Mouse (Mus musculus) left cerebral cortex, adult 11 months (tissue): ENCODE data around the gene Pgam5.
A peak's percentile ranks its signal among the peaks of the same experiment; 100 is the strongest.

Experiments
- DNase-seq: peaks from one replicate; pipeline ENCODE4 v3.0.0; 2022; ENCODE audit warnings: low spot score

Pgam5 gene

DNA sequence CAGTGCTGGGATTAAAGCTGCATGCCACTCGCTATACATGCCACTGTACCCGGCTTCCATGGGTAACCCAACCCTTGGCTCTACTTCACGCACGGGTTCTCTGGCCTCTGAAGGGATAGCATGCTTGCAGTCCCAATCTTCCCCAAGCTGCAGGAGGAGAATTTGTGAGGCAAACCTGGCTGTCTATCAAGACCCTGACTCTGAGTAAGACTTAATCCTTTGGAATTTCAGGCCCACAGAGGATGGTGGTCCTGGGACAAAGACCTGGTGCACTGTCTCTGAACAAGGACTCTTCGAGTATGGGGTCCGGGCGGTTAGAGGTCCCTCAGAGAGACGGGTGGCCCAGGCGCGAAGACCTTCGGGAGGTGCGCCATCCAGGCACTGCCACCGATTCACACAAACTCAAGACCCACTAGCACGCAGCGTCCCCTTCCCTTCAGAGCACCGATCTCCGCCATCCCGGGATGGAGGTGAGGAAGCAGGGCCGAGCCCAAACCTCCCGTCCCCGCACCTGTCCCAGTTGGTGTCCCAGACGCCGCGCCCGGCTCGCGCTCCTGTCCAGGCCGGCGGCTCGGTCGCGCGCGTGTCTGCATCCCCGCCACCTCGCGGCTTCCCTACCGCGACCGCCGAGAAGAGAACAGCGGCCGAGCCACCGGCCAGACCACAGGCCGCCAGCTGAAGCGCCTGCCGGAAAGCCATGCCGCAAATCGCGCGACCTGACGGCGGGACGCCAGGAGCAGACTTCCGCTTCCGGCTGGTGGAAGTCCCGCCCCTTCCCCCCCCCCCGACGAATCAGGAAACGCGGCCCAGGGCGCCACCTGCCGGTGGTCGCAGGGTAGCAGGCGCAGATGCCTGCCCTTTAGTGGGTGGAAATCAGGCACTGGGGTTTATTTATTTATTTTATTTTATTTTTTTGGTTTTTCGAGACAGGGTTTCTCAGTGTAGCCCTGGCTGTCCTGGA, at the start of gene Pgam5:
Pgam5 (minus strand) TSS at position 773 of the 961 bp plus-strand sequence.
- peak; percentile 66 for DNase-seq

DNA sequence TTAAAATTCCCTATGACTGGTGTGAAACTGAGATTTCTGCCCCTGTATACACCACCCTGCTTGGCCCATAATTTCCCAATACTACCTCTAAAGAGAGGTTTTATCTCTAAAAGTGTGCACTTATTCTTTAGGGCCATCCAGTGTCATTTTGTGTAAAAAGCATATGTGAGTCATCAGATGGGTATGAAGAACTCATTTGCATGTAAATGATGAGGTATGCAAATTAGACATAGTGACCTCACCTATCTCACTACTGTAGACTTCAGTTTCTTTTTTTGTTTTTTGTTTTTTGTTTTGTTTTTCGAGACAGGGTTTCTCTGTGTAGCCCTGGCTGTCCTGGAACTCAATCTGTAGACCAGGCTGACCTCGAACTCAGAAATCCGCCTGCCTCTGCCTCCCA, 43.4 kb upstream of the Pgam5 start:
- DNase-seq: no peak

DNA sequence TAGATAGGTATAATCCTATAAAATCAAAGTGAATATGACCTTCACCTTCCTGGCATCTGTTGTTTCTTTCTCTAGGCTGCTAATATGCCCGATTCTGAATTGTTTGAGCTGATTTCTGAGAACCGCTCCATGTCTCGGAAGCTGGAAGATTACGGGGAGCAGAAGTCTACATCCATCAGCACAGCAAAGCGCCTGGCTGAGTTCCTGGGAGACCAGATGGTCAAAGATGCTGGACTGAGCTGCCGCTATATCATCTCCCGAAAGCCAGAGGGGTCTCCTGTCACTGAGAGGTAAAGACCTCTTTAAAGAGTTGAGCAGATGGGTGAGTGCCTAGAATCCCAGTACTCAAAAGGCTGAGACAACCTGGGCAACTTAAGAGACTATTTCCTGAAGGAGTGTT, 39.1 kb upstream of the Pgam5 start:
- DNase-seq: no peak

DNA sequence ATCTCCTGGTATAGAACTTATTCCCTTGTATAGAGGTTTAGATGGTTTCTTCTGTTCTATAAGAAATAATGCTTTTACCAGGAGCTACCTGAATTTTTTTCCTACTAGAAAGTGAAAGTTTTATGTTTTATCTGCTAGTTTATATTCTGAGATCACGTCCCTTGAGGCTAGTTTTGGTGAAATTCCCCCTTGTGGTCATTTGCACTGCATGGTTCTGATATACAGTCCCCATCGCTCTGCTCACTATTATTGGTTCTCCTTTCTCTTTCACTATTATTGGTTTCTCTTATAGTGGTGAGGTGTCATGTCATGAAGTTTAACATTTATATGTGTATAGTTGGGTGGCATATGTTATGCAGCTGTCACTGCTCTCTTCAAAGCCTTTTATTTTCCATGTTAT, 30.9 kb upstream of the Pgam5 start:
- no peak for DNase-seq

DNA sequence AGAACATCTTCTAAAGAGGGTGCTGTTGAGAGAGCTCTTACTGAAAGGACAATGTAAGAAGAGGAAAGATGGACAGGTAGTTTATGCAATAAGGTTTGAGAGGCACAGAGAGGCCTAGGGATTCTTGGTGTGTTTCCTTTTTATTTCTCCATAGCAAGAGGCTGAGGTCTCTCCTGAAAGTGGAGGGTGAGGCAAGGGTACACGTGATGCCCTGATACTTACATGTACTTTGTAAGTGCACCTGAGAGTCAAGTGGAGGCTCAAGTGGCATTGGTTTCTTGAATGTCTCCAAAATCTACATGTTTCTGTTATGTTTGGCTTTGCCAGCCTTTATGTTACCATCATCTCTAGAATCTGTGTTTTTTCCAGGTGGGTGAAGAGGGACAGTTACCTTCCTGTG, 26.9 kb upstream of the Pgam5 start:
- DNase-seq: no peak

DNA sequence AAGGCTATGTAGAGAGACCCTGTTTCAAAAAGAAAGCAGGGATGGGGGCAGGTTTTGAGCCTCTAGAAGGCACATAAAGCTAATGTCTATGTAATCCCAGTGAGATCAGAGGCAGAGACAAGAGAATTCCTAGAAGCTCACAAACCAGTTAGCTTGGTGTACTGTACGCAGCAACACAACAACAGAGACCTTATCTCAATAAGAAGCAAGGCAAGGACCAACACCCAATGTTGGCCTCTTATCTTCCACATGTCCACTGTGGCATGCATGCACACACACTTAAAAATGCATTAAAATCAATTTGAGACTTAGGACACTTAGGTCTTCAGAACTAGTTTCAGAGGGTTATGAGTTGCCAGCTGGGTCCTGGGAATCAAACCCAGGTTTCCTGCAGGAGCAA, 21.9 kb upstream of the Pgam5 start:
- no peak for DNase-seq

DNA sequence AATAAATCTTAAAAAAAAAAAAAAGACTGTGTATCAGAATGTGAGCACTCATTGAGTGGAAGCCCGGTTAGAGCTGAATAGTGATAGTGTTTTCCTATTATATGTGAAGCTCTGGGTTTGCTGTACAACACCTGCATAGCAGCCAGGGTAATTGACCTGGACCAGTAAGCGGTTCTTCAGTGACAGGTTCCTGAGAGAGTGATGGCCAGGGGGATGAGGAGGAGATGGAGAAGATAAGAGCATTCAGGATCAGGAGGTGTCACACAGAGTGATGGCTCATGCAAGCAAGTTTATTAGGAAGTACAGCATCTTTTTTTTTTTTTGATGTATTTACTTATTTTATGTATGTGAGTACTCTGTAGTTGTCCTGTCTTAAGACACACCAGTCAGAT, 17.4 kb upstream of the Pgam5 start:
- no peak for DNase-seq

DNA sequence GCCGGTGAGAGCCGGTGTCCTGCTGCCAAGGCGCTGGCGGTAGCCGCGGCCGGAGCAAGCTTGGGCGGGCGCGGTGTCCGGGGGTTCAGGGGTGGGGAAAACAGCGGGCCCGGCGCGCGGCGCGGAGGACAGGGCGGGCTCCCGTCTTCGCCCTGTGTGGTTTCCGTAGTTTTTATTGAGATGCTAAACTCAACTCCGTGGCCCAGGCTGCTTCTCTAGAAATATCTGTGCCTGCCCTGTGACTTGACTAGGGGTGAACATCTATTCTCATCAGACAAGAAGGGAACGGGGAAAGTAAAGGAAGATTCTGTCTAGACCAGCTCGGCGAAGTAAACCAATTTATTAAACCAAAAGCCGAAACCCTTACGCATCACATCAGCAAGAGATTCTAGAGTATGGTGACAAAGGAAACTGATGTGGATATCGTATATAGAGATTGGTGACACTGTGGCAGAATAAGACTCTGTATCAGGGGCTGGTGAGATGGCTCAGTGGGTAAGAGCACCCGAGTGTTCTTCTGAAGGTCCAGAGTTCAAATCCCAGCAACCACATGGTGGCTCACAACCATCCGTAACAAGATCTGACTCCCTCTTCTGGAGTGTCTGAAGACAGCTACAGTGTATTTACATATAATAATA, 16.9 kb upstream of the Pgam5 start:
- no peak for DNase-seq

DNA sequence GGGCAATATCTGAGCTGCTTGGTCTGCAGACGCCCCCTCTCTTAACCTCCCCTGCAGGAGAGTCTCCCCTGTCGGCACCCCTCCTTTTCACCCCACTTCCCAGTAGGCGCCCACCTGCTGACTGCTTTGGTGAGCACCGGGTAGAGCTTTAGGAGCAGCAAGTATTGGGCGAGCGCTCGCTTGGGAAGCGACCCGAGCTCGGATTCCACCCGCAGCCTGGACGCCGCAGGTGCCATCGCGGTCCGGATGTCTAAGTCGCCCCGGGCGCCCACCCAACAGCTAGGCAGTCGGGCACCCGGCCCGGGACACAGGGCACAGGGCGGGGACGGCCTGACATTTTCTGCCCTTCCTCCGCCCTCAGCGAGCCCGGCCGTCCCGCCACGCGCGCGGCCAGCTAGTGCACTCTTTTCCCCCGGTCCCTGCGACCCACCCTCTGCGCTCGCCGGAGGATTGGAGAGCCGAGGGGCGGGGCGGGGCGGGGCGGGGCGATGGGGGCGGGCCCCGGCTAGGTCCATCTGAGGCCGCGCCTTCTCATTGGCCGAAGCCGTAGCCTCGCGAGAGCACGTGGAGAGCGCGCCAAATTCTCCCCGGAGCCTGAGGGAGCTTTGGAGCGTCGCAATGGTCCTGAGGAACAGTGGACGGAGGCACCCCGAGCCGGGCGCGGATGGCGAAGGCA, 16.2 kb upstream of the Pgam5 start, which contains the start of the genes Pxmp2 and Pole:
Pxmp2 (minus strand) TSS at position 417 of the 676 bp plus-strand sequence.
Pole (plus strand) TSS at position 537 of the 676 bp plus-strand sequence.
- peak; percentile 68 for DNase-seq

DNA sequence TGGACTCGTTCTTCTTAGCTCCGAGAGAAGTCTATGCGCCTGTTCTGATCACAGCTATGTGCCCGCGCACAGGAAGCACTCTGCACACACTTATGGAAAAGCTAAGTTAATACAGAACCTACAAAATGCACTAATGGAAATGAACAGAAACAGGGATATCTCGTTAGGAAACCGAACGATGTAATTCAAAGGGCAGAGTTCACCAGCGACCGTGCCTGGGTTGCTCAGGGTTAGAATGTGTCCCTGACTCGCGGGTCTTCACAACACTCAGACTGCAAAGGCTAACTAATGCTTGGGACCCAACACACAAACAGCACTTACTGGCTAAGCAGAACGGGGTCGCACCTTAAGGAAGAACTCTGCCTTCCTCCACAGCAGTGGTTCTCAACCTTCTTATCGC, 15.4 kb upstream of the Pgam5 start:
- DNase-seq: no peak

DNA sequence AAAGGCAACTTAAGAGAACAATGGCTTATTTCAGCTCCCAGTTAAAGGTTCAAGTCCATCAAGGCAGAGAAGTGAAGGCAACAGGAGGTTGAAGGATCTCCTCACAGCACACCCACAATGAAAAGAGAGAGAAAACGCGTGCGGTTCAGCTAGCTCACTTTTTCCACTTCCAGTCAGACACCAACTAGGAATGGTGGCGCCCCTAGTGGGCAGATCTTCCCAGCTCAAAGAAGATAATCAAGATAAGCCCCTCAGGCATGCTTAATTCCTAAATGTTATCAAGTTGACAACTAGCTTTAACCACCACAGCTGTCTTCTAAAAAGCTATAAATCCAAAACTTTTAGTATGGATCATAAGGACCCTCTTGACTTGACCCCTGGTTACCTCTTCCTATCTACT, 14.8 kb upstream of the Pgam5 start:
- no peak for DNase-seq

DNA sequence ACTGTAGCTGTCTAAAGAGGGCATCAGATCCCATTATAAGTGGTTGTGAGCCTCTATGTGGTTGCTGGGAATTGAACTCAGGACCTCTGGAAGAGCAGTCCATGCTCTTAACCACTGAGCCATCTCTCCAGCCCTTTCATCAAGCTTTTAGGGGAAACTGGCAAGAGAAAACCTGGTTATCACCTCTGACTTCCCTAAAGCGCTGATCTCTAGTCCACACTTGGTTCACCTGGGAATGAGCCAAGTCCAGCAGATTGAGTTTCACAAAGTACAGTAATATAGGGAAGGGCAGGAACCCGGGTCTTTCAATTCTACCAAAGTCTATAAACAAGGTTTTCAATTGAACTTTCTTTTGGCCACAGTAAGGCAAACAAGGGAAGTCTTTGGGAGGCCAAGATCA, 12.3 kb upstream of the Pgam5 start:
- DNase-seq: no peak

DNA sequence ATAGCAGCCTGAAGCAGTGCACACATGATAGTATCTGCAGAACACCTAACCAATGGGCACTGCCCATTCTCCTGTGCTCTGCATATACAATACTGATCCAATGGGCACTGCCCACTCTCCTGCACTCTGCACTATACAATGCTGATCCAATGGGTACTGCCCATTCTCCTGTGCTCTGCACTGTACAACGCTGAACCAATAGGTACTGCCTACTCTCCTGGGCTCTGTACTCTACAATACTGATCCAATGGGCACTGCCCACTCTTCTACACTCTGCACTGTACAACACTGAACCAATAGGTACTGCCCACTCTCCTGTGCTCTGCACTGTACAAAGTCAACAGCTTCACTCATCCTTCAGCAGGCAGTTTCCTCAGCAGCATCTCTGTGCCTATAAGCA, 7.2 kb upstream of the Pgam5 start:
- no peak for DNase-seq

DNA sequence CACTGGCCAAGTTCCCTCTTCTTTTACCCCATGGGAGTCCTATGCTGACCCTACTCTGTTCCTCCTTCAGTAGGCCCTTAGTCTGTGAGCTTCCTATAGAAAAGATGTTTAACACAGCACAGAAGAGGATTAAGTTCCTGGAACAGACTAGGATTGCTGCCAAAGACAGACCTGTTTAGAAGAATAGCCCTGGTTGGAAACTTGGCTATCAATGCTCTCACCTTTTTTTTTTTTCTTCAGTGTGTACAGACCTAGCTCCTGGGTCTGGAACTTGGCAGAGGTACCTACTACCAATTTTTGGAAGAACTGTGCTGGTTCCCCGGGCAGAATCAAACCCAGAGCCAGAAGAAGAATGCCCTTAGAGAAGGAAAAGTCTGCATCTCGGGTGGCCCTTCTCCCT, 6.7 kb upstream of the Pgam5 start:
- DNase-seq: no peak

DNA sequence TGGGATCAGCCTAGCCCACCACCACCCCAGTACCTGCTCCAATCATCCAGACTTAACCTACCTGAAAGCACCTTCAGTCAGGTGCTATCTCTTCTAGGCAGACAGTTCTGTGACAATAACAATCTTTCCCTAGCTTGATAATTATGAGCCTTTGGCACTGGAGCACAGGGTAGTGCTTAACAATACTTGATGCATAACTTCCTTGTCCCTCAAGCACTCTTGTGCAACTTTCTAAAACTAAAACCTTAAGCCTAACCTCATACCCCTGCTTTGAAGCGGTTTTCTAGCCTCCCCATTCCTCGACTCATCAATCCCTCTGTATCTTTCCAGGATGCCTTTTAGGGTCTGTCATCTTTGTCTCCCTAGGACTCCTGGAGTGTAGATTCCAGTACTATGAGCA, 5.1 kb upstream of the Pgam5 start:
- no peak for DNase-seq

DNA sequence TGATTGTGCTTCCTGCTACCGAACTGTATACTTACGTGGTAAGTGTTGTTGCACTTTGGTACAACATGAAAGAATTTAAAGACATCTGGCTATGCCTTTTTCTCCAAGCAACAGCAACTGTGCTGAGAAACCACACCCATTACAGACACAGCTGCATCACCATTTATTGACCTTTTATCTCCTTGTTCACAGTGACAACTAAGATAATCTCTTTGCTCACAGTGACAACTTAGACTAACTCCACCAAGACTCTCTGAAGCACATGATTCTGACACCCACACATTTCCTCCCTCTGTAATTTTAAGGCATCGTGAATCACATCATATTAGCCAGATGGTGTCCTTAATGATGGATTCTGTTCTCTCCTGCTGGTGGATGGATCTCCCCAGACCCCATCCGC, 4.4 kb upstream of the Pgam5 start:
- no peak for DNase-seq

DNA sequence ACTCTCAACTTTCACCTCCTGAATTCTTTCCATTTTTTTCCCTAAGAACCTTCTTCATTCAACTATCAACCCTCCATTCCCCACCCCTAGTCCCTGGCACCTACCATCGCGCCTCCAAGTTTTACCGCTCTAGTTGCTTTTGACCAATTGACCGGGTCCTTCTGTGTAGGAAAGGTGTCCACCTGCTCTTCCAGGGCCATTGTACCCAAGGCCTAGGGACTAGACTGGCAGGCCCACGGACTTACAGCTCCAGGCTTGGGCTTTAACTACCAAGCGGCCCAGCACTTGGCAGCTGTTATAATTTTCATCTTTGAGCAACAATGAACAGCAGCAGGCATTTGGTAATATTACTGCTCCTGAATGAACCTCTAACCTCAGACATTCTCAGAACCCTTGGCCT, 529 bp upstream of the Pgam5 start:
- DNase-seq: no peak

DNA sequence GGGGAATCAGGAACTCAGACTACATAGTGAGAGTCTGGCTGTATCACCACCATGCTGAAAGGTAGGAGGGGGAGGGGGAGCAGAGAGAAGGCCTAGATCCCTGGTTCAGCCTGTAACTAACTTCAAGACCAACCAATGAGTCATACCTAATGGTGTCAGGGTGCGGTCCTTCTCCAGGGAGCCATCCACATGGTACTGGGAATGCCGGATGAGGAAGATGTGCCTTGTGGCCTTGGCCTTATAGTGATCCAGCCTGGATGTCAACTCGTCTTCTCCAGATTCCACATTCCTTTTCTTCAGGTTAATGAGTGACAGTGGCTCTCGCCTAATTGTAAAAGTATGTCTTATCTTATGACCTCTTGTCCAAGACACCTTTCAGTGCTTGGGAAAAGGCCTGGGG, 2.8 kb downstream of the Pgam5 start:
- no peak for DNase-seq

DNA sequence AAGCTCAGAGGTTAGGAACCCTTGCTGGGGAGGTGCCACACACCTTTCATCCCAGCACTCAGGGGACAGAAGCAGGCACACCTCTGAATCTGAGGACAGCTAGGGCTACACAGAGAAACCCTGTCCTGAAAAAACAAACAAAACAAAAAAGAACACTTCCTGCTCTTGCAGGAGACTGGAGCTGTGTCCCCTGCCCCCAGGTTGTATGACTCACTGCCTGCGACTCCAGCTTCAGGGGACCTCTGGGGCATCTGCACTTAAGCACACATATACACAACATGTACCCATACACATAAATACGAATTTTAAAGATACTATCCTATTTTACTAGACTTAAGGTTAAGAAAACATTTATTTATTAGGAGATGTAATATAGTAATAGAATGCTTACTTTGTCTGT, 25.6 kb downstream of the Pgam5 start:
- DNase-seq: no peak

DNA sequence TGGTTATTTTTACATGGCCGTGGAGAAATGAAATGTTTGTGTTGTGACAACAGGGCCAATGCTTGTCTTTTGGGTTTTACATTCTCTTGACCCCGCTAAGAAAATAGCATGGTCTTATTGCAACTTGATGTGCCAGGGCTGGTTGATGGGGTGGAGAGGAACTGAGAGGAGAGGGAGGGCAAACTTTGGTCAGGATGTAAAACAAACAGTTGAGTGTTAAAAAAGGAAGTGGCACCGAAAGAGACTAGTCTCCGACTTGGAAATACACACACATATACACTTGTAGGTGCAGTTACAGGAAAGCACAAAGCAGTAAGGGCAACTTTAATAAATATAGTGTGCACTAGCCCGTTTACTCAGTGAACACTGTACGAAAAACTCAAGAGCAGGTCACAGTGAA, 37.4 kb downstream of the Pgam5 start:
- DNase-seq: no peak

DNA sequence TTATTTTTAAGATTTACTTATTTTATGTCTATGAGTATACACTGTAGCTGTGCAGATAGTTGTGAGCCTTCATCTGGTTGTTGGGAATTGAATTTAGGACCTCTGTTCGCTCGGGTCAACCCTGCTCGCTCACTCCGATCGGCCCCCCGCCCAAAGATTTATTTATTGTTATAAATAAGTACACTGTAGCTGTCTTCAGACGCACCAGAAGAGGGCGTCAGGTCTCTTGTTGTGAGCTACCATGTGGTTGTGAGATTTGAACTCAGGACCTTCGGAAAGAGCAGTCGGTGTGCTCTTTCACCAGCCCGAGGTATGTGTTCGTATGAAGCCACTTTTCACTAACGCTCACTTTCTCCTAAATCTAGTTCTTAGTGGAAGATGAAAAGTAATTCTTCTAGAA, 38.1 kb downstream of the Pgam5 start:
- no peak for DNase-seq

DNA sequence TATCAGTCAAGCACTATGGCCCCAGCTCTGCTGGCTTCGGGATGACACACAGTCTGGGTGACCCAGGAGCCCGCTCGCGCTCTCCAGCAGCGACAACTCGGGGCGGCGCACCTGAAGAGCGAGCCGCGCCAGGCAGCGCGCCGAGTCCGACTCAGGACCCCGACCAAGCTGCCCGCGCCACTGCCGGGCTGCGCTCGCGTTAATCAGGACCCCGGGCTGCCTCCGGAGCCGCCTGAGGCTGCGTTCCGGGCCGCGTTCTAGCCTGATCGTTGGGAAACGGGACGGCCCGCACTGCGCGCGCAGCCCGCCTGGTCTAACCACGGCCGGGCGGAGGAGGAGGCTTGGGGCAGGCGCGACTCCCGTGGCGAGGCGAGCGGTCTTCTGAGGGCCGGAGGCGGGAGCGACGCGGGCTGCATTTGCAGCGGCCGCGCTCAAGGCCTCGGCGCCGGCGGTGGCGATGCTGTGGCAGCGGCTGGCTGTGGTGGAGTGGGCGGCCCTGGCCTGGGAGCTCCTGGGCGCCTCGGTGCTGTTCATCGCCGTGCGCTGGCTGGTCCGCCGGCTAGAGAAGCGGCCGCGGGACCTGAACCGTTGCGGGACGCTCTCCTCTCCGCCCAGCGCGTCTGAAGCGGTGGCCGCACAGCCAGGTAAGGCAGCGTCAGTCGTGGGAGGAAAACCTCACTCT, 38.8 kb downstream of the Pgam5 start, which contains the start of gene Ankle2:
Ankle2 (plus strand) TSS at position 225 of the 682 bp plus-strand sequence.
- peak; percentile 84 for DNase-seq
